Mouse (Mus musculus): ENCODE results near the gene 4930404N11Rik. TPM values are rescaled to one million over a fixed set of nuclear protein-coding genes. Genes with fewer than 3 reads are reported as not detected.

The 4930404N11Rik gene
- polyA plus RNA-seq, 1 experiment from 2014 or later, result 0.31 TPM

GRCm38 (mm10) chr10:81379183-81379553, 13.6 kb upstream of the 4930404N11Rik start:
- WGBS, result 48% methylated on average over 3 of the region's 3 CpGs
- peak overlapping the region; percentile 60 for H3K9ac ChIP-seq (ENCODE audit: low read depth, low read length)
- peak overlapping the region; percentile 71 for H3K27ac ChIP-seq (replicated peaks; ENCODE audit: low read depth, low read length)
- no peak for ATAC-seq (ENCODE audit: low read depth)
- H3K4me3 ChIP-seq (ENCODE audit: low read depth, low read length), result peak overlapping the region; percentile 88
- peak overlapping the region; percentile 60 for H3K4me2 ChIP-seq (ENCODE audit: low read depth, low read length)
- H3K27me3 ChIP-seq (replicated peaks; ENCODE audit: control insufficient read depth, insufficient read depth, low read length), result no peaks in the 10 kb centered on the region
- DNase-seq (ENCODE audit: low spot score), result no peak
- H3K9me3 ChIP-seq (ENCODE audit: control insufficient read depth, low read length), result no peaks in the 10 kb centered on the region
- peaks cover 13% of the 10 kb centered on the region for H3K36me3 ChIP-seq (ENCODE audit: control insufficient read depth, insufficient read depth, low read length)
- peaks cover 17% of the 10 kb centered on the region for H3K4me1 ChIP-seq (ENCODE audit: control insufficient read depth, insufficient read depth, low read length)

GRCm38 (mm10) chr10:81378553-81379182, 13.1 kb upstream of the 4930404N11Rik start:
- no peaks in the 10 kb centered on the region for H3K9me3 ChIP-seq (ENCODE audit: control insufficient read depth, low read length)
- H3K4me1 ChIP-seq (ENCODE audit: control insufficient read depth, insufficient read depth, low read length), result peaks cover 17% of the 10 kb centered on the region
- peaks cover 18% of the 10 kb centered on the region for H3K36me3 ChIP-seq (ENCODE audit: control insufficient read depth, insufficient read depth, low read length)
- H3K4me2 ChIP-seq (ENCODE audit: low read depth, low read length), result peak overlapping the region; percentile 92
- no peaks in the 10 kb centered on the region for H3K27me3 ChIP-seq (replicated peaks; ENCODE audit: control insufficient read depth, insufficient read depth, low read length)
- under 1% methylated on average over 34 of the region's 46 CpGs for whole genome bisulfite sequencing
- H3K9ac ChIP-seq (ENCODE audit: low read depth, low read length), result peak overlapping the region; percentile 95
- ATAC-seq (ENCODE audit: low read depth), result peak; percentile 97
- DNase-seq (ENCODE audit: low spot score), result peak; percentile 100
- peak overlapping the region; percentile 71 for H3K27ac ChIP-seq (replicated peaks; ENCODE audit: low read depth, low read length)
- H3K4me3 ChIP-seq (ENCODE audit: low read depth, low read length), result peak overlapping the region; percentile 88

- Histone ChIP-seq H3K4me2 (ENCODE audit: low read depth, low read length) (peak within 1 kb of the TSS; percentile 92), H3K4me3 (ENCODE audit: low read depth, low read length) (peak within 1 kb of the TSS; percentile 88), H3K9me3 (ENCODE audit: control insufficient read depth, low read length) (no peaks in the 10 kb centered on the region), H3K9ac (ENCODE audit: low read depth, low read length) (peak within 1 kb of the TSS; percentile 95), H3K36me3 (ENCODE audit: control insufficient read depth, insufficient read depth, low read length) (peaks cover 25% of the 10 kb centered on the region), H3K27ac (replicated peaks; ENCODE audit: low read depth, low read length) (peak within 1 kb of the TSS; percentile 74), H3K27me3 (replicated peaks; ENCODE audit: control insufficient read depth, insufficient read depth, low read length) (no peaks in the 10 kb centered on the region), H3K4me1 (ENCODE audit: control insufficient read depth, insufficient read depth, low read length) (peaks cover 17% of the 10 kb centered on the region)
- 0% methylated on average over 32 of the region's 59 CpGs for WGBS
- no peak for DNase-seq (ENCODE audit: low spot score)
- peak; percentile 10 for ATAC-seq (ENCODE audit: low read depth)
These were observed 12.4 kb upstream of the 4930404N11Rik start, which contains the start of gene Fzr1 for GRCm38 (mm10) chr10:81377793-81378552. TSS of gene Fzr1 (minus strand) at chr10:81378516.

- DNase-seq (ENCODE audit: low spot score) (no peak), ATAC-seq (ENCODE audit: low read depth) (no peak)
- Histone ChIP-seq H3K4me2 (ENCODE audit: low read depth, low read length) (peak overlapping the region; percentile 92), H3K4me1 (ENCODE audit: control insufficient read depth, insufficient read depth, low read length) (peaks cover 17% of the 10 kb centered on the region), H3K36me3 (ENCODE audit: control insufficient read depth, insufficient read depth, low read length) (peaks cover 31% of the 10 kb centered on the region), H3K27ac (replicated peaks; ENCODE audit: low read depth, low read length) (no peak overlapping the region), H3K4me3 (ENCODE audit: low read depth, low read length) (peak overlapping the region; percentile 88), H3K27me3 (replicated peaks; ENCODE audit: control insufficient read depth, insufficient read depth, low read length) (no peaks in the 10 kb centered on the region), H3K9me3 (ENCODE audit: control insufficient read depth, low read length) (no peaks in the 10 kb centered on the region), H3K9ac (ENCODE audit: low read depth, low read length) (peak overlapping the region; percentile 95)
- WGBS, result 43% methylated on average over 2 of the region's 2 CpGs
These were observed 11.7 kb upstream of the 4930404N11Rik start for GRCm38 (mm10) chr10:81377362-81377664.

- peaks cover 17% of the 10 kb centered on the region for H3K4me1 ChIP-seq (ENCODE audit: control insufficient read depth, insufficient read depth, low read length)
- peaks cover 33% of the 10 kb centered on the region for H3K36me3 ChIP-seq (ENCODE audit: control insufficient read depth, insufficient read depth, low read length)
- 24% methylated on average over 6 of the region's 6 CpGs for WGBS
- no peaks in the 10 kb centered on the region for H3K9me3 ChIP-seq (ENCODE audit: control insufficient read depth, low read length)
- H3K4me3 ChIP-seq (ENCODE audit: low read depth, low read length), result peak overlapping the region; percentile 88
- ATAC-seq (ENCODE audit: low read depth) (no peak), DNase-seq (ENCODE audit: low spot score) (no peak)
- H3K4me2 ChIP-seq (ENCODE audit: low read depth, low read length), result peak overlapping the region; percentile 92
- H3K27ac ChIP-seq (replicated peaks; ENCODE audit: low read depth, low read length), result no peak overlapping the region
- peak overlapping the region; percentile 95 for H3K9ac ChIP-seq (ENCODE audit: low read depth, low read length)
- H3K27me3 ChIP-seq (replicated peaks; ENCODE audit: control insufficient read depth, insufficient read depth, low read length), result no peaks in the 10 kb centered on the region
These were observed 11.1 kb upstream of the 4930404N11Rik start for GRCm38 (mm10) chr10:81376561-81377361.

- Histone ChIP-seq H3K4me1 (ENCODE audit: control insufficient read depth, insufficient read depth, low read length) (peaks cover 17% of the 10 kb centered on the region), H3K27ac (replicated peaks; ENCODE audit: low read depth, low read length) (no peak overlapping the region), H3K9ac (ENCODE audit: low read depth, low read length) (no peak overlapping the region), H3K27me3 (replicated peaks; ENCODE audit: control insufficient read depth, insufficient read depth, low read length) (no peaks in the 10 kb centered on the region), H3K36me3 (ENCODE audit: control insufficient read depth, insufficient read depth, low read length) (peaks cover 47% of the 10 kb centered on the region), H3K4me2 (ENCODE audit: low read depth, low read length) (no peak overlapping the region), H3K4me3 (ENCODE audit: low read depth, low read length) (no peak overlapping the region), H3K9me3 (ENCODE audit: control insufficient read depth, low read length) (no peaks in the 10 kb centered on the region)
- ATAC-seq (ENCODE audit: low read depth) (no peak), DNase-seq (ENCODE audit: low spot score) (no peak)
- 95% methylated on average over 10 of the region's 10 CpGs for WGBS
These were observed 9.7 kb upstream of the 4930404N11Rik start for GRCm38 (mm10) chr10:81375322-81375721.

GRCm38 (mm10) chr10:81367207-81367495, 1.5 kb upstream of the 4930404N11Rik start:
- 79% methylated on average over 6 of the region's 6 CpGs for WGBS
- DNase-seq (ENCODE audit: low spot score), result no peak

GRCm38 (mm10) chr10:81366477-81367206, 1.0 kb upstream of the 4930404N11Rik start:
- H3K27me3 ChIP-seq (replicated peaks; ENCODE audit: control insufficient read depth, insufficient read depth, low read length), result peaks cover 20% of the 10 kb centered on the region
- DNase-seq (ENCODE audit: low spot score) (no peak), ATAC-seq (ENCODE audit: low read depth) (no peak)
- H3K4me3 ChIP-seq (ENCODE audit: low read depth, low read length), result no peak overlapping the region
- H3K4me2 ChIP-seq (ENCODE audit: low read depth, low read length), result no peak overlapping the region
- peaks cover 65% of the 10 kb centered on the region for H3K36me3 ChIP-seq (ENCODE audit: control insufficient read depth, insufficient read depth, low read length)
- H3K9me3 ChIP-seq (ENCODE audit: control insufficient read depth, low read length), result no peaks in the 10 kb centered on the region
- no peak overlapping the region for H3K27ac ChIP-seq (replicated peaks; ENCODE audit: low read depth, low read length)
- 74% methylated on average over 5 of the region's 6 CpGs for WGBS
- no peak overlapping the region for H3K9ac ChIP-seq (ENCODE audit: low read depth, low read length)
- peaks cover 17% of the 10 kb centered on the region for H3K4me1 ChIP-seq (ENCODE audit: control insufficient read depth, insufficient read depth, low read length)

More at GRCm38 (mm10) chr10:81367207-81367495, 1.5 kb upstream of the 4930404N11Rik start:
- Histone ChIP-seq H3K36me3 (ENCODE audit: control insufficient read depth, insufficient read depth, low read length) (peaks cover 68% of the 10 kb centered on the region), H3K4me1 (ENCODE audit: control insufficient read depth, insufficient read depth, low read length) (peaks cover 17% of the 10 kb centered on the region), H3K9me3 (ENCODE audit: control insufficient read depth, low read length) (no peaks in the 10 kb centered on the region), H3K27ac (replicated peaks; ENCODE audit: low read depth, low read length) (no peak overlapping the region), H3K4me3 (ENCODE audit: low read depth, low read length) (no peak overlapping the region), H3K9ac (ENCODE audit: low read depth, low read length) (no peak overlapping the region), H3K27me3 (replicated peaks; ENCODE audit: control insufficient read depth, insufficient read depth, low read length) (peaks cover 20% of the 10 kb centered on the region), H3K4me2 (ENCODE audit: low read depth, low read length) (no peak overlapping the region)
- no peak for ATAC-seq (ENCODE audit: low read depth)

All from embryonic facial prominence, embryonic 14.5 days (tissue).